Mouse (Mus musculus) kidney, postnatal 36 days (tissue): ENCODE results near the gene Lhx8.
A peak's percentile ranks its signal among the peaks of the same experiment; 100 is the strongest.

Source experiments
- DNase-seq, 2 experiments: peaks; one replicate each; pipeline ENCODE4 v3.0.0; 2021 to 2022; ENCODE audit warnings: mixed read lengths in 2 of 2

Lhx8 gene

GRCm38 (mm10) chr3:154321921-154322574 is 8.4 kb downstream of the Lhx8 start:
- DNase-seq = no peak

- DNase-seq = peak in 1 of 2 experiments; percentile 52
Observed at GRCm38 (mm10) chr3:154317651-154318248, 12.7 kb downstream of the Lhx8 start.

- no peak for DNase-seq
Observed at GRCm38 (mm10) chr3:154305163-154305884, 25.1 kb downstream of the Lhx8 start.

DNA sequence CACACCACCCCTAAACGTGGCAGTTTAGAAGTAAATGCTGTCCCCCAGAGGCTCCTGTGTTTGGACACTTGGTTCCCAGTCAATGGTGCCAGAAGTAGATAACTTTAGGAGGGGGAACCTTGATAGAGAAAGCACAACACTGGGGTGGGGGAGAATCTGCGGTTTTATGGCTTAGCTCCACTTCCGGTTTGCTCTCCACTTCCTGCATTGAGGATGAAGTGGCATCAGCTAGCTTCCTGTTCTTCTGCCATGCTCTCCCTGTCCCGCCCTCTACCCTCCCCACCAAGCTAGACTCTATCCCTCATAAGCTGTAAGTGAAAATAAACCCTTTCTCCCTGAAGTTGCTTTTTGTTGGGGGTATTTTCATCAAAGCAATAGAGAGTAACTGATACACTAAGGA is 29.4 kb downstream of the Lhx8 start:
- DNase-seq = no peak

DNA sequence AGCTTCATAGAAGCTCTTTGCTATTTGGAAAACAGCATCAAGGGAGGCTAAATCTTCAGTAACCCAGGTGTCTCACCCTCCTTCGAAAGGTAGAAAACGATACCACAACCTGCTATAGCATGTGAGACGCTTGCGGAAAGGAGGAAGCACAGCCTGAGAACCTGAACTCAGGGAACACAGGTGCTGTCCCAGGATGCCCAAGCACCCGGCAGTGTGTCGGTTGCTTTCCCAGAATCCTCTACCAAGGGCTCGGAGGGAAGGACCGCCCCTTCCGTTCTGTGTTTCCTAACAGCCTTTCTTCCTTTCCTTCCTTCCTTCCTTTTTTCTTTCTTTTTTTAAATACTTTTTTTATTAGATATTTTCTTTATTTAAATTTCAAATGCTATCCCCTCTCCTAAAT is 30.5 kb downstream of the Lhx8 start:
- no peak for DNase-seq

DNA sequence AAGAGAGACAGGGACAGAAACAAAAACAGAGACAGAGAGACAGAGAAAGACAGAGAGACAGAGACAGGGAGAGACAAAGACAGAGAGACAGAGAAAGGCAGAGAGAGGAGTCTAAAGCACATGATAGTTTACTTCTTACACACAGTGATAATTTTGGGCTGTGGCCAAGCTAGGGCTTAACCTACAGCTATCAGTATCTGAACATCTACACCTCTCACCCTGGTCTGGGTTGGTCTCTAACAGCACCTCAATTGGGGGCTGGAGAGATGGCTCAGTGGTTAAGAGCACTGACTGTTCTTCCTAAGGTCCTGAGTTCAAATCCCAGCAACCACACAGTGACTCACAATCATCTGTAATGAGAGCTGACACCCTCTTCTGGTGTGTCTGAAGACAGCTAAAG is 32.0 kb downstream of the Lhx8 start:
- DNase-seq = no peak

DNA sequence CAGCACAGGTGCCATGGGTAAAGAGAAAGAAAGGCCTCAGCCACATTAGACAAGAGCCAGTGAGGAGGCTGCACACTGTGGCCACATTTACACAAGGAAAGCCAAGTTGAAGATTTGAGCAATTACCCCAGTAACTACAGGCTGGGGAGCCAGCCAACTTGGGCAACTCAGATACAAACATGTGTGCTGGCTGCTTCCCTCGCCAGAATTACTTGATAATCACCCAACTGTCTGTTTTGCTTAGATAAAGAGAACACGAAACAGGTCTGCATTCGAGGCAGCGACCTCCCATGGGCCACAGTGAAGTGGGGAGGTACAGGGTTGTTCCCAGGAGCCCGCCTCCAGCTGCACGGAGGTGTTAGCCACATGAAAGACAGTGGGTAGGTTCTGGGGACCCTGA is 33.0 kb downstream of the Lhx8 start:
- DNase-seq = no peak

- DNase-seq = no peak
Observed at GRCm38 (mm10) chr3:154294924-154295834, 35.3 kb downstream of the Lhx8 start.

GRCm38 (mm10) chr3:154293839-154294490 is 36.5 kb downstream of the Lhx8 start:
- DNase-seq = no peak

DNA sequence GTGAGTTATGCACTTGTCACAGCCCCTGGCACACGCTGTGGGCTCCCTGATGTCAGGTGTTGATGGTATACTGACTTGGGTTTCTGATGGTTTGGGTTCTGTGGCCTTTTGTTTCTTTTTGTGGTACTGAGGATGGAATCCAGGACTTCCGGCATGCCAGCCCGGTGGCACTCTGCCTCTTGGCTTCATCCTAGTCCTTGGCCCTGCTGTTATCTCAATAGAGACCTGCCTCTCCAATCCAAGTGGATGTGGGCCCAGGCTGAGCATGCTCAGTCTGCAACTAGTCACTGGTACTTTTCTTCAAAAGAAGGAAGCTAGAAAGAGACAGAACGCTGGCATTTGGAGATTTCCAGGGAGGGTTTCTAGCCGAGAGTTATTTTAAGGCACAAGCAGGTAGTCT is 38.3 kb downstream of the Lhx8 start:
- no peak for DNase-seq

- DNase-seq = no peak
Observed at GRCm38 (mm10) chr3:154290351-154290750, 40.1 kb downstream of the Lhx8 start.

- no peak for DNase-seq
Observed at GRCm38 (mm10) chr3:154288429-154289069, 41.9 kb downstream of the Lhx8 start.

DNA sequence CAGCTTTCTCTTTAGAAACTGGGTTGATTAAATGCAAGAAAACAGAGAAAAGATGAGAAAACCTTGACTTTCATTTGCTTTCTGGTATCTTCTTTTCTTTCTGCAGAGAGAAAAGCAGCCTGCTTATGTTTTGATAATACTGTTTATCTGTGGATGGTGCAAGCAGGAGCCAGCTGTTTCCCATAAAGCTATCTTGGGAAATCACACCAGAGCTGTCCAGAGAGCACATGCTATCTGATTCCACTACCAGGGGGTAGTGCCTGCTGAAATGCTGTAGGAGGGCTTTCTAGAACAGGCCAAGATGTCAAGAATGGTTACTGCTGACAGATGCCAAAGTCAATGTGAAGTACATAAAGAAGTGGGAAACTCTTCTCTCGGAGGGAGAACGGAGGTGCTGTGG is 43.2 kb downstream of the Lhx8 start:
- DNase-seq = no peak

DNA sequence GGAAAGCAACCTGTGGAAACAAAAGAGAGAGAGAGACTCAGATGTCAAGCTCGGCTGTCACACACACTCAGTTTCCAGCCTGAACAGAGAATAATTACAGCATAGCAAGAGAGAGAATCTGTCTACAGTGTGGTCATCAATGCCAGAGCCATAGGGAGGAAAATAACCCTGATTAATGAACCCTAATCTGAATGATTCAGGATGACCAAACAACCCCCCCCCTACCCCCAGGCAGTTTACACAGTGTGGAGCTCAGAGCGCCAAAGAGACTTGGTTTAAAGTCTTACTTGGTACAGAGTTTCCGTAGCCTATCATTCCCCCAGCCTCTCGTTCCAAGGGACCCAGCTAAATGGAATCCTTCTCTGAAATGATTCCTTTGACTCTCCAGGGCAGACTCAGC is 45.1 kb downstream of the Lhx8 start:
- DNase-seq = no peak

DNA sequence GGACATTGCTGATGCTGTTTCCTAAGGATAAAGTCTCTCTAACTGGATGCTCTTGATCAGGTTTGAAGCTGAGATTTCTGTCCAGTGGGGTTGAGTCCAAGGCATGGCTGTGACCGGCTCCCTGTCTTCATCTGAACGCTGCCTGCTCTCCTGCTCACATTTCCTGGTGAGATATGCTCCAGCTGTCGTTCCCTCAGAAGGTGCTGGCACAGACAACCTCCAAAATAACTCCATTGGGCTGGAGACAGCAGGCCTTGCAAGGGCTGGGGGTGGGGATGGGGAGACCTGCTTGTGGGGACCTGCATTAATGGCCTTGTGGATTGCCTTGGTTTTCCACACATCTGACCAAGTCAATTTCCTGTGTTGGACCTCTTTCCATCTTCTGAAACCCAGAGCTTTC is 46.2 kb downstream of the Lhx8 start:
- DNase-seq = no peak

GRCm38 (mm10) chr3:154274681-154275080 is 55.8 kb downstream of the Lhx8 start:
- no peak for DNase-seq

DNA sequence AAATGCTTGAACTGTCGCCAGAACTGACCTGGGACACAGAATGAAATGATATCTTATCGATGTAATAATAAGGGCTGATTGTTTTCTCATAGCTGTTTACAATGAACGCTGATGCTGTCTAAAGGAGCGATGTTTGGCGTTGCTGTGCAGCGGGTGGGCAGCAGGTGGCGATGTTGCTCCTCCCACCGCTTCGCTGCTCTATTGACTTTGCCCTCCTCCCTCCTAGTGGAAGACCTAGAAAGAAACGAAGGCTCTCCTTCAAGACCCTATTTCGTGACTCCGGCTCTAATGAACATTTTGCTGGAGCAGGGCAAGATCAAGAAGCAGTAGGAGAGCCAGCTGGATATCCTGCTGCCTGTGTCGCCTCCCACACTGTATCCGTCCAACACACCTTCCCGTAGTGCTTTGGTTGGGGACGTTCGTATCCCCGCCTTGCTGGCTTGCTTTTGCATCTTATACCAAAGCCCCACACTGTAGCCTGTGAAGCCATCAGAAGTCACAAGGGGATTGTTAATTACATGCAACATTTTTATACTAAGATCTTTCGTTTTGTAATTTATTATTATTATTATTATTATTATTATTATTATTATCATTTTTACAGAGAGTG is 60.6 kb downstream of the Lhx8 start:
- peak; percentile 61 to 84 for DNase-seq

GRCm38 (mm10) chr3:154268313-154268712 is 62.1 kb downstream of the Lhx8 start:
- no peak for DNase-seq

DNA sequence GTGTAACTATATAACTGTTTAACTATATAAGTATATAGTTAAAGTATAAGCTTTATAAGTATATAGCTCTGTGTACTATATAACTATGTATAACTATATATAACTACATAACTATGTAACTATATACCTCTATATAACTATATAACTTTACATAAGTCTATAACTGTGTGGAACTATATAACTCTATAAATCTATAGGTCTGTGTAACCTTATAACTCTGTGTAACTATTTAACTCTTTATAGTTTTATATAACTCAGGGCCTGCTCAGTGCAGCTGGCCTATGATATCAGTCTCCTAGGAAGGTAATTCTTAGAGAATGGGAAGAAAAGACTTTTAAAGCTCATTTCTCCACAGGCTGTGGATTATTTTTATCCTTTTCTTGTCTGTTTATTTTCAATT is 73.1 kb downstream of the Lhx8 start:
- no peak for DNase-seq
